Mouse (Mus musculus) stomach, postnatal 0 days (tissue): ENCODE results near the gene Sorbs2. TPM values are rescaled to one million over a fixed set of nuclear protein-coding genes. Genes with fewer than 3 reads are reported as not detected.

ENCODE experiments used
- ATAC-seq: fragments of 200-750 bp; cut with Nextera tagmentation; 2 replicates; pipeline ENCODE4 v1.8.0; 2017; ENCODE audit not compliant: low FRiP score, low TSS enrichment
- DNase-seq: peaks from one replicate; pipeline ENCODE4 v3.0.0-alpha.2; 2016; ENCODE audit warnings: low spot score
- H3K27ac ChIP-seq: fragments of 300-500 bp; sonication (generic); replicated peaks from 2 replicates; pipeline ENCODE4 v1.5.1; 2014; ENCODE audit warnings: mild to moderate bottlenecking, control low read depth
- H3K27me3 ChIP-seq: fragments of 300-500 bp; sonication (generic); 2 replicates; pipeline ENCODE4 v1.6.1; 2014; ENCODE audit warnings: low read length; ENCODE audit not compliant: control insufficient read depth, insufficient read depth
- H3K36me3 ChIP-seq: fragments of 300-500 bp; sonication (generic); 2 replicates; pipeline ENCODE4 v1.6.1; 2014; ENCODE audit warnings: low read length, mixed read lengths; ENCODE audit not compliant: control insufficient read depth, insufficient read depth
- H3K4me1 ChIP-seq: fragments of 300-500 bp; sonication (generic); replicated peaks from 2 replicates; pipeline ENCODE4 v1.6.1; 2014; ENCODE audit warnings: antibody characterized with exemption; ENCODE audit not compliant: control insufficient read depth, insufficient read depth
- H3K4me2 ChIP-seq: fragments of 300-500 bp; sonication (generic); replicated peaks from 2 replicates; pipeline ENCODE4 v1.6.1; 2014; ENCODE audit warnings: low read depth, mild to moderate bottlenecking, control low read depth, moderate library complexity
- H3K4me3 ChIP-seq: fragments of 300-500 bp; sonication (generic); 2 replicates; pipeline ENCODE4 v1.5.1; 2014; ENCODE audit warnings: low read depth, low read length, control low read depth
- H3K9ac ChIP-seq: fragments of 300-500 bp; sonication (generic); 2 replicates; pipeline ENCODE4 v1.6.1; 2014; ENCODE audit warnings: mild to moderate bottlenecking, low read length, control low read depth, mixed read lengths
- H3K9me3 ChIP-seq: fragments of 300-500 bp; sonication (generic); 2 replicates; pipeline ENCODE4 v1.6.1; 2016; ENCODE audit warnings: low read length; ENCODE audit not compliant: control insufficient read depth
- CTCF ChIP-seq: IDR thresholded peaks from 2 replicates; pipeline ENCODE4 v1.5.1; 2016; ENCODE audit warnings: antibody characterized with exemption, low read depth, mild to moderate bottlenecking, moderate library complexity
- EP300 ChIP-seq: optimal IDR thresholded peaks from 2 replicates; pipeline ENCODE3; 2016; ENCODE audit warnings: antibody characterized with exemption
- WGBS: fragments of 180-500 bp; shearing (Covaris S2); extraction: QIAGEN DNeasy Blood & Tissue Kit; methylation state at CpG from one replicate; pipeline ENCODE4 v1.1.7; 2014; 5-methylcytosine and 5-hydroxymethylcytosine counted together
- polyA plus RNA-seq: library from polyadenylated mRNA; unstranded; fragments of >200 nt; fragmentation: Nextera tagmentation; extraction: Ambion mirVana; gene quantifications from 2 replicates; pipeline ENCODE4 v1.2.1, GENCODE M21; 2015

The Sorbs2 gene
- polyA plus RNA-seq, 1 experiment from 2014 or later: 21.1 TPM

DNA sequence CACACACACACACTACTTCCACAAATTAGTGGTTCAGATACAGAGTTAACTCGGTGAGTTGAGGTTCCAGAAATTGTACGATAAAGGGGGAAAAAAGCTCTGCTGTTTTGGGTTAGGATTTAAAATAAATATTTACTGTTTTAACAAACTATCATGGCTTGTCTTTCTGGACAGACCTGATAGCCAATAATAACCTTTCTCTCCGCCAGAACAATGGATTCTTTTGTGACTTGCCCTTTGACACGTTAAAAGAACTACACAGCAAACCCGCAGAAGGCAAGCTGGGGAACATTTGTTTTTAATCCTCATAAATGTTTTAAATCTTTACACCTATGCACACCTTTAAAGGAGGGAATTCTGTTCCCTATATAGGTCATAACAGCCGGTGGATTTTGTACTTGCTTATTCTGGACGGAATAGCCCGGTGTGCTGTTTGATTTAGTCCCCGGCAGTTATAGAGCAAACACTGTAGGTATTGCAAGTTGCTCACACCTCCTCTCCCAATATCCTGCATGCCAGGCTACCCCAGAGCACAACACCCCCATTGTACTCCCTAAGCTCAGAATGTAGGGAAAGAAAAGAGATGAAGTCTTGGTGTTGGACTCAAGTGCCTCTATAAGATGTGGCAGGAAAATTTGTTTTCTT, 121.0 kb downstream of the Sorbs2 start:
- Histone ChIP-seq H3K4me3 (peak overlapping the region; percentile 62), H3K9me3 (no peaks in the 10 kb centered on the region), H3K27ac (no peak overlapping the region), H3K4me2 (peak overlapping the region; percentile 83), H3K9ac (no peak overlapping the region), H3K36me3 (no peaks in the 10 kb centered on the region), H3K27me3 (no peaks in the 10 kb centered on the region), H3K4me1 (no peaks in the 10 kb centered on the region)
- DNase-seq (no peak), ATAC-seq (peak; percentile 51; the same call in 1 of the 2 replicates)
- WGBS: 19% methylated on average over 9 of the region's 9 CpGs
- TF ChIP-seq CTCF: no peak
- TF ChIP-seq EP300: no peak

DNA sequence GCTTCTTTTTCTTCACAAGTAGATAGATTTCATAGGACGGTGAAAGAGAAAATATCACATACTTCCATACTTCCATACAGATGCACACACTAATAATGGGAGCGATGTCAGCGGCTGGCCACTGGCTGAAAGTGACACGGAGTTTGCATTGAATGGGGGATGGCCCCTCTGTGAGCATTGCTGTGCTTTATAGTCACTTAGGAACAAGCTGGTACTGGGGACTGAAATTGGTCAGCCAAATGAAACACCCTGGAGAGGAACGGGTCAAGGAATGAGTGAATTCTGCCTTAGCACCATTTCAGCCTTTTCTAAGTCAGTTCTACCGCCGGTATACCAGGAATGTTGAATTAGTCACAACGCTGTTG, 121.5 kb downstream of the Sorbs2 start:
- peak overlapping the region; percentile 83 for H3K4me2 ChIP-seq
- H3K27me3 ChIP-seq: no peaks in the 10 kb centered on the region
- WGBS: 50% methylated on average over 8 of the region's 8 CpGs
- no peak overlapping the region for H3K9ac ChIP-seq
- TF ChIP-seq CTCF: no peak
- H3K4me3 ChIP-seq: peak overlapping the region; percentile 62
- ATAC-seq: no peak
- no peaks in the 10 kb centered on the region for H3K36me3 ChIP-seq
- H3K9me3 ChIP-seq: no peaks in the 10 kb centered on the region
- no peak for DNase-seq
- no peak overlapping the region for H3K27ac ChIP-seq
- H3K4me1 ChIP-seq: no peaks in the 10 kb centered on the region

GRCm38 (mm10) chr8:45631023-45631422, 123.4 kb downstream of the Sorbs2 start:
- DNase-seq (no peak), ATAC-seq (no peak)
- no peaks in the 10 kb centered on the region for H3K36me3 ChIP-seq
- H3K4me2 ChIP-seq: no peak overlapping the region
- H3K4me1 ChIP-seq: no peaks in the 10 kb centered on the region
- no peak for TF ChIP-seq CTCF
- TF ChIP-seq EP300: no peak
- no peaks in the 10 kb centered on the region for H3K9me3 ChIP-seq
- 59% methylated on average over 7 of the region's 8 CpGs for WGBS
- H3K27ac ChIP-seq: no peak overlapping the region
- H3K27me3 ChIP-seq: no peaks in the 10 kb centered on the region
- H3K9ac ChIP-seq: no peak overlapping the region
- no peak overlapping the region for H3K4me3 ChIP-seq

DNA sequence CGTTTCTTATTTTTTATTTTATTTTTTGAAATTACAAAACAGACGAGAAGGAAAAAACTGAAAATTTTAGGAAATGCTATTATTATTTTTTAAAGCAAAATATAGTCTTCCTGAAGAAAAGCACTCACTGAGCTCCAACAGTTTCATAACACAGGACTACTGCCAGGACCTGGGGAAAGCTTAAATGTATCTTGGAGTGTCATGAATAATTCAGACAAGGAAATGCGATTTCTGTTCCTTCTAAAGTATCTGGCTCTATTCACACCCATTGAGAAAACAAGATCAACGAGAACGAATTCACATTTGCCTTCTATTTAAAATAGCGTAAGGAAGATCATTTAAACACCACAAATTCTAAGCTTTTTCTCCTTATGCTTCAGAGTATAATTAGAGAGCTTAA, 127.6 kb downstream of the Sorbs2 start:
- Histone ChIP-seq H3K9me3 (no peaks in the 10 kb centered on the region), H3K4me3 (no peak overlapping the region), H3K9ac (no peak overlapping the region), H3K4me1 (no peaks in the 10 kb centered on the region), H3K36me3 (no peaks in the 10 kb centered on the region), H3K27ac (no peak overlapping the region), H3K27me3 (no peaks in the 10 kb centered on the region), H3K4me2 (no peak overlapping the region)
- DNase-seq (no peak), ATAC-seq (no peak)
- 71% methylated on average over 6 of the region's 6 CpGs for WGBS
- TF ChIP-seq CTCF (no peak), EP300 (no peak)

- H3K27ac ChIP-seq: no peak overlapping the region
- no peak overlapping the region for H3K4me2 ChIP-seq
- DNase-seq (no peak), ATAC-seq (no peak)
- no peaks in the 10 kb centered on the region for H3K36me3 ChIP-seq
- TF ChIP-seq CTCF (no peak), EP300 (no peak)
- H3K9me3 ChIP-seq: no peaks in the 10 kb centered on the region
- no peak overlapping the region for H3K4me3 ChIP-seq
- 66% methylated on average over 1 of the region's 1 CpGs for WGBS
- H3K9ac ChIP-seq: no peak overlapping the region
- no peaks in the 10 kb centered on the region for H3K4me1 ChIP-seq
- no peaks in the 10 kb centered on the region for H3K27me3 ChIP-seq
These were observed 130.2 kb downstream of the Sorbs2 start for GRCm38 (mm10) chr8:45637745-45638144.

- H3K27me3 ChIP-seq: no peaks in the 10 kb centered on the region
These were observed 131.9 kb downstream of the Sorbs2 start for GRCm38 (mm10) chr8:45639444-45639843.

More at GRCm38 (mm10) chr8:45639444-45639843, 131.9 kb downstream of the Sorbs2 start:
- no peak overlapping the region for H3K9ac ChIP-seq
- no peak overlapping the region for H3K4me3 ChIP-seq
- H3K4me1 ChIP-seq: no peaks in the 10 kb centered on the region
- ATAC-seq (no peak), DNase-seq (no peak)
- no peaks in the 10 kb centered on the region for H3K36me3 ChIP-seq
- no peaks in the 10 kb centered on the region for H3K9me3 ChIP-seq
- no peak for TF ChIP-seq CTCF
- no peak for TF ChIP-seq EP300
- no peak overlapping the region for H3K4me2 ChIP-seq
- no peak overlapping the region for H3K27ac ChIP-seq
